Mouse (Mus musculus): ENCODE results near the gene Vopp1. TPM values are rescaled to one million over a fixed set of nuclear protein-coding genes. Genes with fewer than 3 reads are reported as not detected.

Vopp1 gene
- polyA plus RNA-seq, 1 experiment from 2014 or later: 17.9 TPM

DNA sequence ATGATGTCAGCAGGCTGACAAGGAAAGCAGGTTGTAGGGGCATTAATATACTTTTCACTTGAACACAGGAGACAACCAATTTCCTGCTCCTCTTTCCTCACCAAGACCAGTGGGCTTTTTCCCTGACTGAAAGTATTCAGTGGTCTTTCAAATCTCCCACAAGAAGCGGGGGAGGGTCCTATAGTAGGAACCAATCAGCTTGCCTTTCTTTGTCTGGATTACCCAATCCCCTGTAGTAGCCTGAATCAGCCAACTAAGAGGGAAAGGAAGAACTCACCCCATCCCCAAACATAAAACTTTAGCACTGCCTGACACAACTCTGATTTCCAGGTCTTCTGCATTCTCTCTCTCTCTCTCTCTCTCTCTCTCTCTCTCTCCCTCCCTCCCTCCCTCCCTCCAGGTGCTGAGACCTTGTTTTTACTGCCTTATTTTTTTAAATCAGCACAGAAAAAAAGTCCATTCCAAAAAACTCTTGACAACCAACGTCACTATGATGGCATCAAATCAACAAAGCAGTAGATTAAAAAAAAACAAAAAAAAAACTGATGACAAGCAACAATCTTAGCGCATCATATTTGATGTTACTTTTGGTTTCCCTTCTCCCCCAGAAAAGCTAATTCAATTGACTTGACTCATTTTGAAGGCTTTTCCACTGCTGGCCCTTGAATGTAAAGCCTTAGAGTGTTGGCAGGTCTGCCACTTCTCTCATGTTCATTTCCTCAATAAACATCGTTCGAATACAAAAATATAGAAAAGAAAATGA lies 2.1 kb downstream of the Vopp1 start:
- H3K9ac ChIP-seq (ENCODE audit: low read length): no peak overlapping the region
- H3K36me3 ChIP-seq (ENCODE audit: control insufficient read depth, insufficient read depth, low read length): no peaks in the 10 kb centered on the region
- H3K9me3 ChIP-seq (ENCODE audit: control insufficient read depth, low read length): no peaks in the 10 kb centered on the region
- DNase-seq (ENCODE audit: low spot score): no peak
- peak overlapping the region; percentile 74 for H3K4me2 ChIP-seq (ENCODE audit: low read length)
- H3K27me3 ChIP-seq (replicated peaks; ENCODE audit: control insufficient read depth, insufficient read depth, low read length): no peaks in the 10 kb centered on the region
- 0 out of 2 replicates have a peak, but pooled peaks have one; percentile 28 for ATAC-seq (replicated peaks; ENCODE audit: low FRiP score, low TSS enrichment, low read depth)
- H3K4me3 ChIP-seq (ENCODE audit: low read depth, low read length): 0 out of 2 replicates have a peak overlapping the region, but pooled peaks have one; percentile 10
- H3K4me1 ChIP-seq (replicated peaks; ENCODE audit: control insufficient read depth, insufficient read depth, low read length): no peaks in the 10 kb centered on the region; the same call in 1 of the 2 replicates
- H3K27ac ChIP-seq (ENCODE audit: low read depth): no peak overlapping the region
- 56% methylated on average over 5 of the region's 5 CpGs for WGBS

DNA sequence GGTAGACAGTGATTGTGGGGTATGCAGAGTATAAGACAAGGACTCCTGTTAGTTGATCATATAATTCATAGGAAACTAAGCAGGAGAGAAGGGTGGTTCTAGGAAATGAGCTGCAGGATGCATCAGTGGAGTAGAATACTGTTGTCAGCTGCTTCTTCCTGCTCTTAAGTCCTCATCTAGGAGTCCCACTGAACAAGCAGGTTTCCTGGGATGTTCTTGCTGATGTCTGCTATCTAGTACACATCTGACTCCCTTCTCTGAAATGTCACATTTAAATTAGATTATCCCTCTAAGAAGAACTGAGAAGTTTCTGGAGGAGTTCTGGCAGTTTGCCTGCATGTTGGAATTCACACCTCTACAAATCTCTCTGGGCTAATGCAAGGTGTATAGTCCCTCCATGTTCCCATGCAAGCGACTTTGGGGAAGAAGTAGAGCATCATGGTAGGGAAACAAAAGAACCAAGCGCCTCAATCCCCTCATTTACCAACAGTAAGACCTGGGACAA lies 10.5 kb downstream of the Vopp1 start:
- ATAC-seq (replicated peaks; ENCODE audit: low FRiP score, low TSS enrichment, low read depth) (no peak), DNase-seq (ENCODE audit: low spot score) (no peak)
- H3K9ac ChIP-seq (ENCODE audit: low read length): no peak overlapping the region
- H3K4me1 ChIP-seq (replicated peaks; ENCODE audit: control insufficient read depth, insufficient read depth, low read length): no peaks in the 10 kb centered on the region
- no peak overlapping the region for H3K4me2 ChIP-seq (ENCODE audit: low read length)
- H3K9me3 ChIP-seq (ENCODE audit: control insufficient read depth, low read length): peaks cover 3% of the 10 kb centered on the region; the same call in 1 of the 2 replicates
- no peaks in the 10 kb centered on the region for H3K36me3 ChIP-seq (ENCODE audit: control insufficient read depth, insufficient read depth, low read length)
- 87% methylated on average over 2 of the region's 2 CpGs for WGBS
- no peak overlapping the region for H3K4me3 ChIP-seq (ENCODE audit: low read depth, low read length)
- H3K27ac ChIP-seq (ENCODE audit: low read depth): no peak overlapping the region
- H3K27me3 ChIP-seq (replicated peaks; ENCODE audit: control insufficient read depth, insufficient read depth, low read length): no peaks in the 10 kb centered on the region

DNA sequence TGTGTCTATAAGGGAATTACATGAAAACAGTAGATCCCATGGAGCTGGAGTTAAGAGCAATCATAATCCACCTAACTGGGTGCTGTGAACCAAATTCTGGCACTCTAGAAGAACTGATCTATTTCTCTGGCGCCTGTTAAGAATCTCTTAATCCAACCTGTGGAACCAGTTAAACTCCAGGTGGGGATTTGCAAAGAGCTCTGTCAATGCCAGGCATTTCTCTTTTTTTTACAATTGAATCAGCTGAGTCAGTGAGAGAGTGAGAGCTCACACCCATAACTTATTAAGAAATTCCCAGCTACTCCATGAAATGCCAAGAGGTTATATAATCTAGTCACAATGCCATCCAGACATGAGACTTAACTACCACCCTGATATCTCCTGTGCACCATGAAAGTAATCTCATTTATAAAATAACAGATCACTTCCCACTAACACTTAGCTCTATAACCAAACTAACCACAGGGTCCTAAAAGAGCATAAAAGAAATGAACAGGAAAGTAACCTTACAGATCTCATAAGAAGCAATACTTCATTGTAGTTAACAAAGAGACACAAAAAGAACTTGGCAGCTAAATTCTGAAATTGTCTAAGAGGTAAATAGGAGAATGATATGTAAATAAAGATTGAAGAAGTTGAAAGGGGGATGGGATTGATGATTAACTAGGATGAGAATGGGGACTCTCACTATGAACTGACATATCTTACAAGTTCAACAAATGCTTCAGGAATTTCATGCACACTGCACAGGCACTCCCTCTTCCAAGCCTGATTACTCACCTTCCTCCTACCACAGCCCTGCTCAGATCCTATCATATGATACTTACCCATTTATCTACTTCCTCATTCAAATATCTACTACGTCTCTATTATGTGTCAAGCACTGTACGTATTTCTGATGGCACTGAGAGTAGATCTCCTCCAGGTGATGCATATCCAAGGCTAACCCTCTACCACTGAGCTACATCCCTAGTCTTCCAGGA lies 12.9 kb downstream of the Vopp1 start:
- no peak overlapping the region for H3K4me2 ChIP-seq (ENCODE audit: low read length)
- 69% methylated on average over 3 of the region's 3 CpGs for WGBS
- H3K27me3 ChIP-seq (replicated peaks; ENCODE audit: control insufficient read depth, insufficient read depth, low read length): no peaks in the 10 kb centered on the region
- ATAC-seq (replicated peaks; ENCODE audit: low FRiP score, low TSS enrichment, low read depth): peak; percentile 89
- no peaks in the 10 kb centered on the region for H3K36me3 ChIP-seq (ENCODE audit: control insufficient read depth, insufficient read depth, low read length)
- H3K9ac ChIP-seq (ENCODE audit: low read length): no peak overlapping the region
- DNase-seq (ENCODE audit: low spot score): no peak
- H3K27ac ChIP-seq (ENCODE audit: low read depth): no peak overlapping the region
- H3K9me3 ChIP-seq (ENCODE audit: control insufficient read depth, low read length): peaks cover 3% of the 10 kb centered on the region; the same call in 1 of the 2 replicates
- no peak overlapping the region for H3K4me3 ChIP-seq (ENCODE audit: low read depth, low read length)
- H3K4me1 ChIP-seq (replicated peaks; ENCODE audit: control insufficient read depth, insufficient read depth, low read length): no peaks in the 10 kb centered on the region

DNA sequence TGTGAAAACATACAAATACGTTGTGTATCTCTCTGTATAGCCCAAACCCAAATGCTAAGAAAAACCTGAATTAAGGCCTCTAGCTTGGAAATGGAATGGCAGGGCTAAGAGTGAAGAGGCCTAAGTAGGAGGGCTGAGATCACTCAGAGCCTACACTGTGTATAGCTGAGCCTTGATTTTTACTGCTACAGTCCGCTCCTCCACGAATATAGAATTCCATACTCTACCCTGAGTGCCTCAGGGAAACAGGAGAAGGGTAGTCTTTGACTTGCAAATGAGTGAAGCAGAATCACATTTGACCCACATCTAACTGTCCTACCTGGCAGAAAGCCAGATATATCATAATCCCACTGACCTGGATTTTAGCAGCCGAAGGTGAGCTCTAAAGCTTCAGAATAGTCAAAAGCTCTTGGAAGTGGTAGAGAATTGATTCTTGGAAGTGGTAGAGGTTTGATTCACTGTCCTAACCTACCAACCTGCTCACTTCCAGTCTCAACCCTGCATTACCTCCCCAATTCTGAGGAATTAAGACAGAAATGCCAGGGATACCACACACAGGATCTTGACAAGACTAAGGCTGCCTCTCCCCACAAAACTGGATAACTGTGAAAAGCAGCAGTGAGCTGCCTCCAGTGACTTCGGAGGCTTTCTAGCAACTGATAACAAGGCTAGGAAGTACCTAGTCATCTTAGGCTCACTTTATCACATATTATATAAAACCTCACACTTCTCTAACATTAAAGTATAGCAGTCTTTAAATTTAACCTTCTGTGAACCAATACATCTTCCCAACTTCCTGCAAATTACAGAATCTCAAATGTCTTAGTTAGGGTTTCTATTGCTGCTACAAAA lies 19.5 kb downstream of the Vopp1 start:
- Histone ChIP-seq H3K4me3 (ENCODE audit: low read depth, low read length) (no peak overlapping the region), H3K27me3 (replicated peaks; ENCODE audit: control insufficient read depth, insufficient read depth, low read length) (no peaks in the 10 kb centered on the region), H3K9ac (ENCODE audit: low read length) (no peak overlapping the region), H3K27ac (ENCODE audit: low read depth) (no peak overlapping the region), H3K36me3 (ENCODE audit: control insufficient read depth, insufficient read depth, low read length) (no peaks in the 10 kb centered on the region; the same call in 1 of the 2 replicates), H3K4me1 (replicated peaks; ENCODE audit: control insufficient read depth, insufficient read depth, low read length) (no peaks in the 10 kb centered on the region), H3K4me2 (ENCODE audit: low read length) (no peak overlapping the region), H3K9me3 (ENCODE audit: control insufficient read depth, low read length) (peaks cover 3% of the 10 kb centered on the region; the same call in 1 of the 2 replicates)
- ATAC-seq (replicated peaks; ENCODE audit: low FRiP score, low TSS enrichment, low read depth): no peak
- DNase-seq (ENCODE audit: low spot score): no peak
- 96% methylated on average over 5 of the region's 5 CpGs for WGBS

DNA sequence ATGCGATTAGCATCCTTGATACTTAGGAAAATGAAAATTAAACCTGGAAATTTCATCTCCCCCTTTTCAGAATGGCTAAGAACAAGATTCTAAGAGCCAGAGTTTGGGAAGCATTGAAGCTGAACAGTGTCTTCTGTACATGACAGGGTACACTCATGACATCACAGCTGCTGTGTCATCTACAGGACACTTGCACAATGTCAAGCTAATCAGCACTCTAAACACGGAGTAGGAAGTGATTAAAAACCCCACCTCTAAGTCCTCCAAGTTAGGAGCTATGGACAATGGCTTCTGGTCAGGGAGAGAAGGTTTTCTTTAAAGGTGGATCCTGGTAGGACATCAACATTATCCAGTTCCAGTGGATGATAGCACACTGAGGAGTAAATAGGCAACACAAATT lies 21.8 kb downstream of the Vopp1 start:
- DNase-seq (ENCODE audit: low spot score): no peak
- H3K9ac ChIP-seq (ENCODE audit: low read length): no peak overlapping the region
- H3K4me3 ChIP-seq (ENCODE audit: low read depth, low read length): no peak overlapping the region
- no peak for ATAC-seq (replicated peaks; ENCODE audit: low FRiP score, low TSS enrichment, low read depth)
- no peaks in the 10 kb centered on the region for H3K27me3 ChIP-seq (replicated peaks; ENCODE audit: control insufficient read depth, insufficient read depth, low read length)
- H3K9me3 ChIP-seq (ENCODE audit: control insufficient read depth, low read length): no peaks in the 10 kb centered on the region
- no peaks in the 10 kb centered on the region for H3K4me1 ChIP-seq (replicated peaks; ENCODE audit: control insufficient read depth, insufficient read depth, low read length)
- no peak overlapping the region for H3K4me2 ChIP-seq (ENCODE audit: low read length)
- 83% methylated on average over 2 of the region's 2 CpGs for WGBS
- no peaks in the 10 kb centered on the region; the same call in 1 of the 2 replicates for H3K36me3 ChIP-seq (ENCODE audit: control insufficient read depth, insufficient read depth, low read length)
- no peak overlapping the region for H3K27ac ChIP-seq (ENCODE audit: low read depth)

DNA sequence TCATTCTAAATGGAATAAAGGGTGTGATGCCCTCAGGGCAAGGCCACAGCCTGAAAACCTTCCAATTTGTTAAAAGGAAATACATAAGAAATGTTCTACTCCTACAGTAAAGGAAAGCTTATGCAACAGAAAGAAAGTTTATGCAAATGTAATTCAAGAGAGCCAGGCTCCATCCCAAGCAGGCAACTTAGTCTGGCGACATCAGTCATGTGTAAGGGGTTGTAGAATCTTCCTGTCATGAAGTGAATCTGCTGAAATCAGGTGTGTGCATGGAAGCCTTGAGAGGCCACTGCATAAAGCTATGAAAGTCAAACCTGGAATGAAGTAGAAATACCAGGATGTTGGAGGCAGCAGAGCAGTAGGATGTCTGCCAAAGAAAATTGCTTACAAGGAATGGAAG lies 26.0 kb downstream of the Vopp1 start:
- DNase-seq (ENCODE audit: low spot score): no peak
- Histone ChIP-seq H3K4me2 (ENCODE audit: low read length) (no peak overlapping the region), H3K9me3 (ENCODE audit: control insufficient read depth, low read length) (no peaks in the 10 kb centered on the region), H3K4me3 (ENCODE audit: low read depth, low read length) (no peak overlapping the region), H3K27me3 (replicated peaks; ENCODE audit: control insufficient read depth, insufficient read depth, low read length) (no peaks in the 10 kb centered on the region), H3K4me1 (replicated peaks; ENCODE audit: control insufficient read depth, insufficient read depth, low read length) (no peaks in the 10 kb centered on the region), H3K27ac (ENCODE audit: low read depth) (no peak overlapping the region), H3K9ac (ENCODE audit: low read length) (no peak overlapping the region), H3K36me3 (ENCODE audit: control insufficient read depth, insufficient read depth, low read length) (no peaks in the 10 kb centered on the region)
- ATAC-seq (replicated peaks; ENCODE audit: low FRiP score, low TSS enrichment, low read depth): no peak
- 80% methylated on average over 1 of the region's 1 CpGs for WGBS

DNA sequence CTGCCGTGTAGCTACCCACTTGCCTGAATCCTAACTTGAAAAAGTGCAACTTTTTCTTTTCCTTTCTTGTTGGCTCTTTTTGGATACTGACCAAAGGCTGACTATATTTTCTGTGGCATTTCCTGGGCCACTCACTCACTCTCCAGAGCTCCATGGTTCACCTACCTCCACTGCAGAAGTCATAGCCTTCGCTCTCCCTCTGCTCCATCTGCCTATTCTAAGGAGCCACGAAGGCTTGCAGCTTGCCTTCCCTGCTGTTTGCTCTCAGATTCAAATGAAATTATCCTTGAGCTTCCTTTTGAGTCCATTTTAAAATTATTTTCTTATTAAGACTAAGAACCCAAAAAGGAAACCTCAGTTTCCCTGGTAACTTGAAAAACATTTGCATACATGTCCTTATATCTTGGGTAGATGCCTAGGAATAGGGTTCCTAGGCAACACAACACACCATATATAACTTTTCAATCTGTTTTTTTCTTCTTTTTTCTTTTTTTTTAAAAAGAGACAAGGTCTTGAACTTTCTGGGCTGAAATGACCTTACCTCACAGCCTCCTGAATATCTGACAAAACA lies 28.0 kb downstream of the Vopp1 start:
- WGBS: 94% methylated on average over 3 of the region's 3 CpGs
- ATAC-seq (replicated peaks; ENCODE audit: low FRiP score, low TSS enrichment, low read depth): no peak
- Histone ChIP-seq H3K4me2 (ENCODE audit: low read length) (no peak overlapping the region), H3K27me3 (replicated peaks; ENCODE audit: control insufficient read depth, insufficient read depth, low read length) (no peaks in the 10 kb centered on the region), H3K27ac (ENCODE audit: low read depth) (no peak overlapping the region), H3K9me3 (ENCODE audit: control insufficient read depth, low read length) (no peaks in the 10 kb centered on the region), H3K36me3 (ENCODE audit: control insufficient read depth, insufficient read depth, low read length) (no peaks in the 10 kb centered on the region), H3K9ac (ENCODE audit: low read length) (no peak overlapping the region), H3K4me3 (ENCODE audit: low read depth, low read length) (no peak overlapping the region), H3K4me1 (replicated peaks; ENCODE audit: control insufficient read depth, insufficient read depth, low read length) (no peaks in the 10 kb centered on the region)
- DNase-seq (ENCODE audit: low spot score): no peak

Measured in intestine, embryonic 14.5 days (tissue).